Mouse (Mus musculus) stomach, embryonic 16.5 days (tissue): ENCODE results near the gene Trak1. TPM values are rescaled to one million over a fixed set of nuclear protein-coding genes. Genes with fewer than 3 reads are reported as not detected.

Experiments used
- ATAC-seq: fragments of 200-750 bp; cut with Nextera tagmentation; 2 replicates; pipeline ENCODE4 v1.8.0; 2017; ENCODE audit warnings: moderate number of reproducible peaks, moderate TSS enrichment; ENCODE audit not compliant: insufficient read depth, low FRiP score
- H3K27ac ChIP-seq: fragments of 300-500 bp; sonication (generic); 2 replicates; pipeline ENCODE4 v1.5.1; 2014; ENCODE audit warnings: low read length
- H3K27me3 ChIP-seq: fragments of 300-500 bp; sonication (generic); 2 replicates; pipeline ENCODE4 v1.6.1; 2014; ENCODE audit warnings: low read length, control low read depth, mixed read lengths; ENCODE audit not compliant: control insufficient read depth, insufficient read depth
- H3K36me3 ChIP-seq: fragments of 300-500 bp; sonication (generic); 2 replicates; pipeline ENCODE4 v1.6.1; 2014; ENCODE audit warnings: low read length; ENCODE audit not compliant: control insufficient read depth, insufficient read depth
- H3K4me1 ChIP-seq: fragments of 300-500 bp; sonication (generic); 2 replicates; pipeline ENCODE4 v1.6.1; 2014; ENCODE audit warnings: low read length, control low read depth, mixed read lengths; ENCODE audit not compliant: control insufficient read depth, insufficient read depth
- H3K4me2 ChIP-seq: fragments of 300-500 bp; sonication (generic); 2 replicates; pipeline ENCODE4 v1.6.1; 2014; ENCODE audit warnings: low read depth, low read length, mixed read lengths
- H3K4me3 ChIP-seq: fragments of 300-500 bp; sonication (generic); replicated peaks from 2 replicates; pipeline ENCODE4 v1.5.1; 2014; ENCODE audit warnings: mild to moderate bottlenecking, low read length
- H3K9ac ChIP-seq: fragments of 300-500 bp; sonication (generic); 2 replicates; pipeline ENCODE4 v1.6.1; 2014; ENCODE audit warnings: low read length
- H3K9me3 ChIP-seq: fragments of 300-500 bp; sonication (generic); replicated peaks from 2 replicates; pipeline ENCODE4 v1.6.1; 2016; ENCODE audit warnings: low read length, control low read depth; ENCODE audit not compliant: control insufficient read depth
- WGBS: fragments of 180-500 bp; shearing (Covaris S2); extraction: QIAGEN DNeasy Blood & Tissue Kit; methylation state at CpG from one replicate; pipeline ENCODE4 v1.1.7; 2014; 5-methylcytosine and 5-hydroxymethylcytosine counted together
- polyA plus RNA-seq: library from polyadenylated mRNA; unstranded; fragments of >200 nt; fragmentation: Nextera tagmentation; extraction: Ambion mirVana; gene quantifications from 2 replicates; pipeline ENCODE4 v1.2.1, GENCODE M21; 2015

The Trak1 gene
- polyA plus RNA-seq, 1 experiment from 2014 or later: 24.1 TPM

DNA sequence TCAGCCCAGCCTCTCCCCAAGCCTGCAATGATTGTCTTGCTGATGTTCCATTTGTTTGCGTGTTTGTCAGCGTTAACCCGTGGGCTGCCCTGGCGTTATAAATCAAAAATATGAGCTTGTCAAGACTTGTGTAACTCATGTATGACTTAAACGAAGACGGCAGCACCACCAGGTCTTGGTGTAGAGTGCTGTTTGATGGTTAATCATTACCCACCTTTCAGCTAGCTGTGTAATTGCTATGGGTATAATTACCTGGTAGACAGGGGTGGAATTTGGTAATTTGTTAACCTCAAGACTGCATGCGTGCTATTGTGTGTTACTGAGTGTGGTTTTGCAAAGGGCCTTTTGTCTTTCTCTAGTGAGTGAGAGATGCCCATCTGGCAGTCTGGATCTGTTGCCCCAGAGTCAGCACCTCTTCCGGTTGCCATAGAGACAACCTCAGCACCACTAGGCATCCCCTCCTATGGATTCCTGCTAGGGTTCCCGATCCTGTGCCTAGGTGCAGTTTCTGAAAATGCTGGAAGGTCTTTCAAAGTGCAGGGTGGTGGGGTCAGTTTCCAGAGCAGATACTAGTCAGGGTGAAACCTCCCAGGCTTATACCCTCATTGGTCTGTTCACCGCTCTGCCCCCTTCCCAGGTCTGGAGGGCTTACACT is 15.1 kb downstream of the Trak1 start:
- no peaks in the 10 kb centered on the region for H3K27me3 ChIP-seq
- H3K4me1 ChIP-seq: peaks cover 50% of the 10 kb centered on the region
- no peak overlapping the region for H3K4me2 ChIP-seq
- no peak overlapping the region for H3K27ac ChIP-seq
- WGBS: 48% methylated on average over 10 of the region's 10 CpGs
- H3K9me3 ChIP-seq: no peaks in the 10 kb centered on the region
- no peak overlapping the region for H3K4me3 ChIP-seq
- H3K36me3 ChIP-seq: no peaks in the 10 kb centered on the region
- no peak for ATAC-seq
- no peak overlapping the region; the same call in 1 of the 2 replicates for H3K9ac ChIP-seq

DNA sequence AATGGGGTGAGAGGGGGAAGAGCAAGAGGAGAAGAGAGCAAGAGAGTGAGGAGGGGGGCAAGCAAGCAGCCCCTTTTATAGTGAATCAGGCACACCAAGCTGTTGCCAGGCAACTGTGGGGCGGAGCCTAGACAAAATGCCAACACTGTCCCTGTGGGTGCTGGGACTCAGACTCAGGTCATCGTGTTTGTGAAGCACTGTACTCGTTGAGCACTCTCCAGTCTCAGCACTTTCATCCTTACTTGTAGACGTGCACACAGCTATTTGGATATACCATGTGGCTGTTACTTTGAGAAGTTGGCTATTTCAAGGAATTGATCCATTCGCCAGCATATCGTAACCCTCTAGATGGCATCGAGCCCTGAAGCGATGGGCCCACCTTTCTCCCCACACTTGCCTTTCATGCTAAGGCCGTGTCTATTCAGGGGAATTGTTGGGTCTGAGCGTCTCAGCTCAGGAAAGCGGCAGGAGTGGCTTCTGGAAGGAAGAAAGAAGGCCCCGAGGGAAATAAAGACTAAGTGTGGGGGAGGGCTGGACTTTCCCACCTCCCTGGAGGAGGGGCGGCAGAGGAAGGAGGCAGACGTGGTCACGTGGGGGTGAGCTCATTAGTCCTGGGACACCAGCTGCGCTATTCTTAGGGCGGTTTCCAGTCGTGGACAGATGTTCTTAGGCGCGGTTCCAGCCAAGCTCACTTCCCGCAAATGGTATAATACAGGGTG is 16.5 kb downstream of the Trak1 start:
- Histone ChIP-seq H3K4me1 (peaks cover 54% of the 10 kb centered on the region), H3K9me3 (no peaks in the 10 kb centered on the region), H3K4me3 (peak overlapping the region; percentile 40), H3K9ac (peak overlapping the region; percentile 66), H3K27me3 (no peaks in the 10 kb centered on the region), H3K27ac (peak overlapping the region; percentile 96), H3K36me3 (no peaks in the 10 kb centered on the region), H3K4me2 (peak overlapping the region; percentile 62)
- ATAC-seq: peak; percentile 89
- WGBS: 2% methylated on average over 21 of the region's 21 CpGs

DNA sequence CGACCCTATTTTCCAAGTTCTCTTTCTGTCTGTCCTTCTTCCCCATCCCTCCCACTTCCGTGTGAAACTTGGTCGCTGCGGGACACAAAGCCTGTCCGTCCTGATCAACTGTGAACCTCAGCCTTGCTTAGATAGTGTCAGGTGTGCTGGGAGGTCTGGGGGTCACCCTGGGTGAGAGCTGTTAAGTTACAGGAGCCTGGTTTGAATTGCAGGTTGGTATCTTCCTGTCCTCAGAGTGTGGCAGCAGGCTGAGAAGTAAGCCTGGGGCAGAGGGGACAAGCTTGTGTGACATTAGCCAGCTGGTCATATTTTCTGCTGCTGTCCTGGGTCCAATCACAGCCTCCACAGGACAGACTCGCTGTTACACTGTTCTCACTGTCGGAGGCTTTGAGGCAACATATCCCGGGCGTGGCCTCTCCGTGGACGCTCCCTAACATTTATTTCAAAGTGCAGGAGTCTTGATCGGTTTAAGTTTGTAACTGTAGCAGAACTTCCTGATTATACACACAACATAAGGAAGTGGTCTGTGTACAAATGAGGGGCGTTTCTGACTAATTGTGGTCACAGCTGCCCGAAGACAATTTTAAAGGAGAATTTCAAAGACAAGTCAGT is 17.3 kb downstream of the Trak1 start:
- Histone ChIP-seq H3K27me3 (no peaks in the 10 kb centered on the region), H3K9ac (peak overlapping the region; percentile 66), H3K4me2 (peak overlapping the region; percentile 62), H3K9me3 (no peaks in the 10 kb centered on the region), H3K36me3 (no peaks in the 10 kb centered on the region), H3K4me3 (peak overlapping the region; percentile 40), H3K4me1 (peaks cover 54% of the 10 kb centered on the region), H3K27ac (peak overlapping the region; percentile 96)
- peak; percentile 59 for ATAC-seq
- 4% methylated on average over 14 of the region's 14 CpGs for WGBS

DNA sequence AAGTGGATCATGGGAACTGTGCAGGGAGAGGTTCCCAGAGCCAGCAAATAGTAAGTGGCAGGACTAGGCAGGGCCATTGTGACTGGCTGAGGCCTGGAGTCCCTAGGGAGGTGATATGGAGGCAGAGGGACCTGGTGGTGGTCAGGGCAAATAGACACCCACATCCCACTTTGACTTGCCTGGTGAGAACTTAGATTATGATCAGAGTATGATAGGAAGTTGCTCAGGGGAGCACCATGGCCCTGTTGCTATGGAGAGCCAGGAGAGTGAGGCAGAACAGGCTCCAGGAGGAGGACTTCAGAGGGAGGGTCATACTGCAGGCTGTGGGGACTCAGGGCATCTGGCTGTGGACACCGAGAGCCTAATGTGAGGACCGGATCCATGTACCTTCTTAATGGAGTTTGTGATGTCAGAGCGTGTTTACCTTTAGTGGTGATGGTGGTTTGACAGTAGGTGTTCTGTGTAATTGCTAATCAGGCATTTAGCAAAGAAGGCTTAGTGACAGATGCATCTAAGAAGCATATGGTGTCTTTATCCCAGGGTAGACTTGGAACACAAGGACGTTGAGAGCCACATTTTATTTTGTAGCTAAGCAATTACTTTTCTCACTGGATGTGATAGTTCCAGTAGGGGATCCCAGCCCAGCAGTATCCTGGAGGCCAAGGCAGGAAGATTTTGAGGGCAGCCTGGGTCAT is 18.7 kb downstream of the Trak1 start:
- Histone ChIP-seq H3K4me1 (peaks cover 54% of the 10 kb centered on the region), H3K27me3 (no peaks in the 10 kb centered on the region), H3K36me3 (no peaks in the 10 kb centered on the region), H3K4me3 (no peak overlapping the region), H3K9me3 (no peaks in the 10 kb centered on the region), H3K4me2 (no peak overlapping the region), H3K27ac (peak overlapping the region; percentile 96; the same call in 1 of the 2 replicates), H3K9ac (no peak overlapping the region)
- WGBS: 75% methylated on average over 4 of the region's 4 CpGs
- no peak for ATAC-seq

DNA sequence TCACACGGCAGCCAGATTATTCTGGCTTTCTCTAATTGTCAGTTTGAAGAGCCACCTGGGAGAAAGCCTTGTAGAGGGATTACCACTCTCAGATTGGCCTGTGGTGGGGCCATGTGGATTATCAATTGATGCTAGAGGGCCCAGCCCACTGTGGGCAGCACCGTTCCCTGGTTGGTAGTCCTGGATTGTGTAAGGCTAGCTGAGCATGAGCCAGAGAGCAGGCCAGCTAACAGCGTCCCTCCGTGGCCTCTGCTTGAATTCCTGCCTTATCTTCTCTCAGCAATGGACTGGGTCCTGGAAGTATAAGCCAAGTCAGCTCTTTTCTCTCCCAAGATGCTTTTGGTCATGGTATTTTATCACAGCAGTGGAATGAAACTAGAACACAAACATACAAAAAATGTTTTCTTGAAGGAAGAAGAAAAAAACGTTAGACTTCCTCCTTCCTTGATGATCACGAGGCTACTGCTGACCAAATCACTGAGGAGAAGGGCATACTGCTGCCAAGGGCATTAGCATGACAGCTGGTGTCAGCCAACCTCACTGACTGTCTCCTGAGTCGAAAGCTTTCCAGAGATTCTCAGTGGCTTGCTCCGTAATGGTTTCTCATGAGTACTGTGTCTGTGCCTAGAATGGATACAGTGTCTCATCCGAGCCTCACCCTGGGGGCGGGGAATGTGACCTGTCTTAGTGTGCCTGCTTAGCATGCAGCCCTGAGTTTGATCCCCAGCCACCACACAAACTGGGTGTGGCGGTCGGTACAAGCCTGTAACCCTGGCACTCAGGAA is 19.5 kb downstream of the Trak1 start:
- Histone ChIP-seq H3K36me3 (no peaks in the 10 kb centered on the region), H3K9me3 (peaks cover under 1% of the 10 kb centered on the region; the same call in 1 of the 2 replicates), H3K4me3 (no peak overlapping the region), H3K4me2 (no peak overlapping the region), H3K27me3 (no peaks in the 10 kb centered on the region), H3K9ac (no peak overlapping the region), H3K27ac (peak overlapping the region; percentile 66), H3K4me1 (peaks cover 52% of the 10 kb centered on the region)
- ATAC-seq: no peak
- WGBS: 58% methylated on average over 12 of the region's 12 CpGs

DNA sequence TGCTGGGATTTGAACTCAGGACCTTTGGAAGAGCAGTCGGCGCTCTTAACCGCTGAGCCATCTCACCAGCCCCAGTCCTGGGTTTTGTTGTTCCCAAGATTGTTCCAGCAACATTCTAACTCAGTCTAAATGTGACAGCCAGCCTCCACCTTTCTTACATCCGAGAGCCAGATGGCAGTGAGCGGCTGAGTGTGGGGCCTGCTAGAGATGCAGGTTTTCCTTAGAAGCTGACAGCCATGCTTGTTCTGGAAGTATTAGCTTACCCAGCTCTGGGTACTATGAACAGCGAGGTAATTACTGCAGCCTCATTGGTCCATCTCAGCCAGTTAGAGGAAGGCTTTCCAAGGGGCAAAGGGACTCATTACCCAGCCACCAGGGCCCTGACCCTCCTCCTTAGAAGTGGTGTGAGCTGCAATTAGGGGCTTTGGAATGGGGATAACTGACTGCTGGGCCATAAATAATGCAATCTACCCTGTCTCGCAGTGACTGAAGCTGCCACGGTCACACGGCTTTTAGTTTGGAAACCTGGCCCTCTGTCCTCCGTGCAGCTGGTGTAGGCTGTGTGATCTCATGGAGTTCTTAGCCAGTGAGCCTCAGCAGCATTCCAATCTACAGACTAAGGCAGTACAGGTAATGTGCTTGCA is 22.1 kb downstream of the Trak1 start:
- no peaks in the 10 kb centered on the region for H3K27me3 ChIP-seq
- H3K36me3 ChIP-seq: no peaks in the 10 kb centered on the region
- WGBS: 72% methylated on average over 10 of the region's 10 CpGs
- peaks cover 30% of the 10 kb centered on the region for H3K4me1 ChIP-seq
- ATAC-seq: no peak
- H3K9me3 ChIP-seq: peaks cover 3% of the 10 kb centered on the region; the same call in 1 of the 2 replicates
- H3K4me3 ChIP-seq: no peak overlapping the region
- H3K9ac ChIP-seq: no peak overlapping the region
- no peak overlapping the region for H3K4me2 ChIP-seq
- no peak overlapping the region for H3K27ac ChIP-seq

DNA sequence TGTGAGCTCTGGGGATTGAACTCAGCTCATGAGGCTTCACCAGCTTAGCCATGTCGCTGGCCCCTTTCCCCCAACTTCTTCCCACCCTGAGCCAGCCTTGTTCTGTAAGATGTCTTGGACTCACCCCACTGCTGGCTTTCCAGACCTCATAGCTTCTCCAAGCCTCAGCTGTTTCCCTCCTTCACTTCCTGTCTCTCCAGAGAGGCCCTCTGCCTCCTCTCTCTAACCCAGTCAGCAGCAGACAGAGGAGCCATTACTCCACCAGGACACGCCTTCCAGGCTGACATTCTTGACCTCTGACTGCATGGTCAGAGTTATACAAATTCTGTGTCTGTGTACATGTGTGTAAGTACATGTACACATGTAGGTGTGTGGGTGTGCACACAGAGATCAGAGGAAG is 23.1 kb downstream of the Trak1 start:
- no peak; the same call in 1 of the 2 replicates for ATAC-seq

DNA sequence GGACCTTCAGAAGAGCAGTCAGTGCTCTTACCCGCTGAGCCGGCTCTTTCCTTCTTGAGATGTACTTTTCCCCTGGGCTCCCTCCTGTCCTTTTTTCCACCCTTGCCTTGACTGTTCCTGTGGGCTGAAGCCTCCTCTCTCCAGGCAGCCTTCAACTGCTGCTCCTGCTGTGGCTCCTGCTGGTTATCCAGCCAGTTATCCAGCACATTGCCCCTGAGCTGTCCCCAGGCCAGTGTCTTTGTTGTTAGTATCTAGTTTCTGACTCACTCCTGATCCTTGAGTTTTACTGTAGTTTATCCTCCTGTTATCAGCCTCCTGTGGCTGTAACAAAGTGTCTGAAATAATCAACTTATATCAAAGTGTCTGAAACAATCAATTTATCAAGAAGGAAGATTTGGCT is 23.8 kb downstream of the Trak1 start:
- H3K9ac ChIP-seq: no peak overlapping the region
- no peak overlapping the region for H3K27ac ChIP-seq
- H3K9me3 ChIP-seq: peaks cover 3% of the 10 kb centered on the region; the same call in 1 of the 2 replicates
- H3K36me3 ChIP-seq: no peaks in the 10 kb centered on the region
- no peak for ATAC-seq
- H3K4me3 ChIP-seq: no peak overlapping the region
- no peaks in the 10 kb centered on the region for H3K27me3 ChIP-seq
- H3K4me2 ChIP-seq: no peak overlapping the region
- 88% methylated on average over 2 of the region's 2 CpGs for WGBS
- peaks cover 14% of the 10 kb centered on the region for H3K4me1 ChIP-seq

More for the DNA sequence above, 23.1 kb downstream of the Trak1 start:
- Histone ChIP-seq H3K9ac (no peak overlapping the region), H3K4me3 (no peak overlapping the region), H3K4me2 (no peak overlapping the region), H3K27me3 (no peaks in the 10 kb centered on the region), H3K36me3 (no peaks in the 10 kb centered on the region), H3K4me1 (peaks cover 21% of the 10 kb centered on the region), H3K27ac (no peak overlapping the region), H3K9me3 (peaks cover 3% of the 10 kb centered on the region; the same call in 1 of the 2 replicates)
- whole genome bisulfite sequencing: 61% methylated on average over 2 of the region's 2 CpGs
